Mouse (Mus musculus) ovary, postnatal 14 days (tissue): Measurements from ENCODE around the gene Slc4a5.
"Not testable (repeated sequence)": the region's sequence is repeated elsewhere in the genome, so short reads cannot be mapped to it uniquely, and the experiment has no call there.

Experiments used
- DNase-seq: peaks from one replicate; pipeline ENCODE4 v3.0.0; 2022; ENCODE audit warnings: low spot score

The Slc4a5 gene

DNA sequence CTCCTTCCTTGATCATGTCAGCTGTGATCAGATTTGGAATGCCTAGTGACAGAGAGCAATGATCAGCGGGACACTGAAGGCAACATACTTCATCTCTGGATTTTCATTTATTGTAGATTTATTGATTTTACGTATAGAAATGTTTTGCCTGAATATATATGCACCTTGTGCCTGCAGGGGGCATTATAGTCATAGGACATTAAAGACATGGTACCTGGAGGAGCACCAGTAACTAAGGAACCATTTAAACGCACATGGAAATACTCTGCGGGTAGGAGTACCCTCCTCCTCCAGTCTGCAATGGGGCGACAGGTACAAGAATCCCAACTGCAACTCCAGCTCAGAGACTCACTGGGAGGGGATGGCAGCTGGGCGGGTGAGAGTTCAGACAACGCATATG, 89.4 kb downstream of the Slc4a5 start:
- no peak for DNase-seq

DNA sequence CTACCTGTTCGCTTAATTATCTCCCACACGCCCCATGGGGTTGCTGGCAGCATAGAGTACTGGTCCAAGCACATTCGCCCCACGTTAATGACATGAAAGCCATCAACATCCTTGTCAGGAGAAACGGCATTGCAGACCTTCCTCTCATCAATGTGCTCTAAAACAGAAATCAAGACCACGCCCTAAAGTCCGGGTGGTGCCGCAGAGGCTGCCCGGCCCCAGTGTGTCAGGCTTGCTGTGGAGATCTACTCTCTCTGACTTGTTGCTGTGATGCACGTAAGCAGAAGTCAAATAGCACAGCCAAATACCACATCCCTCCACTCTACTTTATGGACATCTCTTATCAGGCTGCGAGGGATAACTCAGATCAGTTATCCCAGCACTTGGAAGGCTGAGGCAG, 91.6 kb downstream of the Slc4a5 start:
- DNase-seq: no peak

DNA sequence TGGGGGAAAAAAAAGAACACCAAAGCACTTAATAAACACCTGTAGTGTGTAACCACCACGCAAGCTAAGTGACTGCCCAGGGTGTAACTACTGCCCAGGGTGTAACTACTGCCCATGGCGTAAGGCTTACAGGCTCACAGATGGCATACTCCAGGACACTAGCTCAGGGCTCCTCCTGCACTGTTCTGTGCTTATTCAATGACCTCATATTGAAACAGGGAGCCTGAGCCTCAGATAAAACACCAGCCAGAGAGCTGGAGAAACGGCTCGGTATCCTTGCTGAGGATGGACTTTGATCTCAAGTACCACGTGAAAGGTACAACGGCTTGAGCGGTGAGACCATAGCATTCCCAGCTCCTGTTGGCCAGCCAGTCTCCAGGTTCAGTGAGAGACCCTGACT, 92.4 kb downstream of the Slc4a5 start:
- no peak for DNase-seq

- DNase-seq: no peak
Measured at GRCm38 (mm10) chr6:83312514-83312913, 92.9 kb downstream of the Slc4a5 start.

DNA sequence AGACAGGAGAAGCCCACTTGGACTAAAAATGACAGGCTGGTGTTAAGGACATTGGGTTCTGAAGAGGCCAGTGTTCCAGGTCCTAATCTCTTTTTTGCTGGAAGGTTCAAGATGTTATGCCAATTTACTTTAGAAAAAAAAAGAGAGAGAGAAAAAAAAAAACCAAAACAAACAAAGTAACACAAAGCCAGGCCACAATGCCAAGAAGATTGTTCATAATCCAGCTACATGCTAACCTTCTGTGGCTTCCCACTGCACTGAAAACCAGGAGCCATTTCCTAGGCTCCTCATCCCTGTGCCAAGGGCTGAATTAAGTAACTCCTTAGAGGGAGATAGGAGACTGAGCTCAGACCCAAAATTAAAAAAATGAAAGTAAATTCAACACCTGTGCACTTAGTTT, 95.7 kb downstream of the Slc4a5 start:
- no peak for DNase-seq

DNA sequence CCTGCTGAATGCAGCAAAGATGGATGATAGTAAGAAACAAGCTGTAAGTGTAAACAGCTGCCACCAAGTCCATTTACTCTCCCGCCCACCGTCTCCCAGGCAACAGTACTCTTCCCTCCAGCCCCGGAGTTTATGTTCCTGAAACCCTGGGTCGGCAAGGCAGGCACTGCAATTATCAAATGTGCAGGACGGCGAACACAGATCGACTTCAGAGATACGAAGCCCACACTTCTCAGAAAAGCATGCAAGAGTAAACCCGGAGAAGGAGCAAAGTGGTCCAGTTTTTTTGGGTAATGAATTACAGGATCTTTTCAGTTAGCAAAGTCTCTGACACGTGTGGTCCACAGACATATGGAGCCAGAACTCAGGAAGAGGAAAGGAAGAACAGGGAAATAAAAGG, 96.4 kb downstream of the Slc4a5 start:
- DNase-seq: no peak

DNA sequence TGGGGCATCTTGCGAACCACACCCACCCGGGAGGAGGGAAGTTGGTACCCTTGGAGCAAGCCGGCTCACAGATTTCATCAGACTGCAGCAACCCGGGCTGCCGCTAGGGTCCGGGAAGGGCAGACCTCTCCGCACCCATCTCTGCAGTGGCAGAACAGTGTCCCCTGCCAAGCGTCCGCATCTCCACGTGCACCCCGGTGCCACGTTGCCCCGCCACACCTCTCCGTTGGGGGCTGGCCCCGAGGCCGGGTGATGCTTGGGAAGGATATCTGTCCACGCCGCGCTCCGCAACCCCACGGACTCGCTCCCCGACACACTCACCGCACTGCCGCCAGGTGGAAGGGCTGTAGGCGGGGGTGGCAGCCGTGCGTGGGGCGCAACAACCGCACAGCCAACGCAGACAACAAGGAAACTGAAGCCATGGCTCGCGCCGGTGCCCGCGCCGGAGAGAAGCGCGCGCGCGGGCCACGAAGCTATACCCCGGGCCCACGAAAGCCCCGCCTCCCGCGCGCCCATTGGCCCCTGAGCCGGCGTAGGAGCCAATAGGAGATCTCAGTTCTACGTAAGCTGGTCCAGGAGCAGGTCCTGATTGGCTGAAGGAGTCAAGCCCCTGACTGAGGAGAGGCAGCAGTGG, 97.6 kb downstream of the Slc4a5 start:
- DNase-seq: peak; percentile 79

DNA sequence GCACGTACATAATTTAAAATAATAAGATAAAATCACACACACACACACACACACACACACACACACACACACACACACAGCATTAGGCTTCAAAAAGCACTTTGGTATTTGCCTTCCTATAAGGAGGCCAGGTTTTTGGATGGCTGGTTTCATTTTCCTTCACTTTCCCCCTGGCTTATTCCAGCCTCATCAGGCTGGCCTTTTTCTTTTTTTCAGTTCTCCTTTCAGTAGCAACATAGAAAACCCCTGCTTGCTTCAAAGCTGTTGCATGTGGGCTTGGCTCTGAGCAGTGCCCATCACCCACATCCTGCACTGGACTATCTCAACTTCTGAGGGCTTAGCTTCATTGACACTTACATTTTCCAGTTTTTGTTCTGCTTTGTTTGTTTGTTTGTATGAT, 102.3 kb downstream of the Slc4a5 start:
- DNase-seq: no peak

GRCm38 (mm10) chr6:83322794-83323193, 103.2 kb downstream of the Slc4a5 start:
- no peak for DNase-seq

DNA sequence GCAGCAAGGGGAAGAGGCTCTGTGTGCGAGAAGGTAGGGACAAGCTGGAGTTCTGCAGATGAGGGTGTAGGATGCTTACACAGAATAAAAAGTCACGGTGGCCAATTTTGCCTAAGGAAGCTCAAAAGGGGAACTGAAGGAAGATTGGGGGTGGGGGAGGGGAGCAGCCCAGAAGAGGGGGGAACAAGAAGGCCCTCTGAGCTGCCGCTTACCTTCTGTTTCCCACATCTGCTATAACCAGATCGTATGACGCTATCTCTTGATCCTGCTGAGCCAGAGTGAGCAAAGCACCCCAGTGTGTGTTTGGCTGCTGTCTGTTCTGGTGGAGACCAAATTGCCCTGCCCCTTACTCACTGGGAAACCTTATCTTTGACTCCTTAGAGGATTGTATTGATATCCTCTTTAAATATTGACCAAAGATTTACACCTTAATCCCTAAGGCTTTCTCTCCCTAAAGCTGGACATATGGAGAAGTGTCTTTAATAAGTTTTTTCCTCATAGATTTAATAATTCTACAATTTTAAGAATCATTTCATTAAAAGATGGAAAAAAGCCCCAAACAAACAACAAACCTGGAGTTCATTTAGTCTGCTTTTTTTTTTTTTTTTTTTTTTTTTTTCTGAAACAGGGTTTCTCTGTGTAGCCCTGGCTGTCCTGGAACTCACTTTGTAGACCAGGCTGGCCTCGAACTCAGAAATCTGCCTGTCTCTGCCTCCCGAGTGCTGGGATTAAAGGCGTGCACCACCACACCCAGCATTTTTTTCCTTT, 104.2 kb downstream of the Slc4a5 start:
- DNase-seq: no peak

DNA sequence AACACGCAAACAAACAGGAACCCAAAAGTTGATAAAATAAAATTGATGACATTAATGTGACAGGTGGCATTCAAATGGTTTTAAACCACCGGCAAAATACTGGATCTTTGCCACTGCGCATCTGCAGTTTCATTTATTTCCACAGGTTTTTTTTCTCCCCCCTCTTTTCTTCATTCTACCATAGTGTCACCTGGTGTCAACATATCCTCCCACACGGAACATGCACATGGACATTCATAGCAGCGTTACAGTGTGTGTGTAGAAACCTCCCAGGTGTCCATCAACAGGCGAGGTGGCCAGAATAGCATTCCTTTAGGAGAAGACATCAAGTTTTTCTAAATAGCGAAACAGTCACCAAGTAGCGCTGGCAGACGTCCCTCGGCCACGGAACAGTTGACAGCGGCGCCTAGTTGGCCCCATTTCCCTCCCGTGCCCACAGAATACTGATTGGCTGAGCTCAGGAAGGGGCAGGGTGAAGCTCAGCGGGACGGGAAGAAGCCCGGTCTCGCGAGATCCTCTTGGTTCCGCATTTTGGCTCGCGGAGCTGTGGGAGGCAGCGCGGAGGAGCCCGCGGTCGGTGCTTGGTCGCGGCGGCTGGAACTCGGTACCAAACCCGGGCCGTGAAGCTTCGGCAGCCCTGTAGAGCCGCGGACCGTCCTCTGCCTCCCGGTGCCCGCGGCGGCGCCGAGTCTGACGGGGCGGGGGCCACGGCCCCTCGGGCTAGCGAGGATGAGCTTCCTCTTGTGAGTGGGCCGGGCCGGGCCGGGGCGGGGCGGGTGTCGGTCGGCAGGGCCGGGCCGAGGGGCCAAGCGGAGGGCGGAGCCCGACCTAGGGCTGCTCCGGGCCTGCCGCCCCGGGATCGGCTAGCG, 106.1 kb downstream of the Slc4a5 start, which contains the start of the genes Mthfd2 and Mob1a:
Gene Mthfd2, minus strand, starts transcription at position 384 of the 869 bp plus-strand sequence.
Gene Mob1a, plus strand, starts transcription at position 492 of the 869 bp plus-strand sequence.
- DNase-seq: peak; percentile 83

DNA sequence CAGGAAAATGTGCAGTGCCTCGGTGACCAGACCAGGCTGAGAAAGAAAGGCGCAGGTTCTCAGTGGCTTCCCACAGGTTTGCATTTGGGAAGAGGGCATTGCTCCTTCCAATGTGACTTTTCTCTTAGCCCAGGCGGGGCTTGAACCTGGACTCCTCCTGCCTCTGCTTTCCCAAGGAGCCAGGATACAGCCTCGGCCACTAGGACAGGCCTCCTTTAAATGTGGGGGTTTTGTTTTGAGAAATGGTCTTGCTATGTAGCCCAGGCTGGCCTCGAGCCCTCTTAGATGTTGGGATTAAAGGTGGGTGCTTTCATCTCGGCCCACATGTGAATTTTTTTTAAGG, 106.7 kb downstream of the Slc4a5 start:
- no peak for DNase-seq

GRCm38 (mm10) chr6:83326761-83327160, 107.1 kb downstream of the Slc4a5 start:
- no peak for DNase-seq

- no peak for DNase-seq
Measured at GRCm38 (mm10) chr6:83327591-83328190, 108.1 kb downstream of the Slc4a5 start.

GRCm38 (mm10) chr6:83341387-83341786, 121.8 kb downstream of the Slc4a5 start:
- no peak for DNase-seq

- DNase-seq: no peak
Measured at GRCm38 (mm10) chr6:83342957-83343356, 123.3 kb downstream of the Slc4a5 start.

GRCm38 (mm10) chr6:83345285-83345684, 125.7 kb downstream of the Slc4a5 start:
- not testable (repeated sequence) for DNase-seq

DNA sequence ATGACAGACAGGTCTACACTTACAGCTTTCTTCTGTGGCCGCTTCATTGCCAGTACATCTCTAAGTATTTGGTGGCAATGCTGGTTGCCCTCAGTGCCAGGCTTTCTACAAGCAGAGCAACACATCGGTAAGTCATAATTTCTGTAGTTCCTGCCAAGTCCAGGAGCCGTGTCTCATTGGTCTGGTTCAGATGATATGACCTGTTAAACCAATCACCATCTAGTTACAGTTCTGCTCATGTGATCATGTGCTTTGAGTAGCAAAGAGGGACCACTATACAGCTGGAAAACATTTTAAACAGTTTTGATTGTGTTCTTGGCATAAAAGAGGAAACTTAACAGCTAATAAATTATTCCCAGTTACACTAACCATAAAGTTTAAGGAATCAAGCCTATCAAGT, 128.3 kb downstream of the Slc4a5 start:
- no peak for DNase-seq

- DNase-seq: no peak
Measured at GRCm38 (mm10) chr6:83348873-83349272, 129.2 kb downstream of the Slc4a5 start, which contains the start of gene Bola3. Gene Bola3, plus strand, starts transcription at chr6:83349147.

GRCm38 (mm10) chr6:83349274-83349958, 129.8 kb downstream of the Slc4a5 start:
- peak; percentile 95 for DNase-seq

- DNase-seq: no peak
Measured at GRCm38 (mm10) chr6:83350172-83350571, 130.5 kb downstream of the Slc4a5 start.
